8 mouse cellular contexts compared by ENCODE assay signal in genomic region chr9:97110571-97111390, GRCm38 (mm10). TPM values are rescaled to one million over a fixed set of nuclear protein-coding genes. Genes with fewer than 3 reads are reported as not detected.
A peak's percentile ranks its signal among the peaks of the same experiment; 100 is the strongest.
DNase-seq lines count a peak whose midpoint lies in the region; ATAC-seq and TF ChIP-seq lines count a peak whose summit lies in the region.

Slc25a36 (minus strand) TSS chr9:97111157.

- peak; percentile 74; the same call in 1 of the 2 replicates for TF ChIP-seq EP300 in heart, adult 2 months (IDR thresholded peaks at IDR 0.05; ENCODE audit: insufficient read depth, low read depth, low read length)

- TF ChIP-seq CTCF in heart, adult 2 months (IDR thresholded peaks at IDR 0.05), result no peak; the same call in 1 of the 2 replicates

- H3K79me2 ChIP-seq in heart, adult 2 months (replicated peaks; ENCODE audit: control insufficient read depth, insufficient read depth, low read length), result peaks cover 3% of the 10 kb centered on the region

- no peaks in the 10 kb centered on the region for H3K27me3 ChIP-seq in embryonic facial prominence, embryonic 14.5 days (replicated peaks; ENCODE audit: control insufficient read depth, insufficient read depth, low read length)
- no peaks in the 10 kb centered on the region for H3K27me3 ChIP-seq in heart, adult 2 months (ENCODE audit: control insufficient read depth, insufficient read depth, low read length)
- H3K27me3 ChIP-seq in limb, embryonic 13.5 days, result no peaks in the 10 kb centered on the region
- no peaks in the 10 kb centered on the region for H3K27me3 ChIP-seq in midbrain, embryonic 16.5 days (ENCODE audit: control insufficient read depth, insufficient read depth, low read depth, low read length)

- peak within 1 kb of the TSS; percentile 87 for H3K4me3 ChIP-seq in embryonic facial prominence, embryonic 14.5 days (ENCODE audit: low read depth, low read length)
- peak within 1 kb of the TSS; percentile 76 for H3K4me3 ChIP-seq in heart, adult 2 months
- peak within 1 kb of the TSS; percentile 89 for H3K4me3 ChIP-seq in limb, embryonic 13.5 days
- peak within 1 kb of the TSS; percentile 95 for H3K4me3 ChIP-seq in midbrain, embryonic 16.5 days (ENCODE audit: low read depth, low read length)

- peak; percentile 89 for TF ChIP-seq POLR2A in heart, adult 2 months (IDR thresholded peaks at IDR 0.05; ENCODE audit: insufficient read depth, low read depth, low read length)

- peak within 1 kb of the TSS; percentile 66 for H3K4me2 ChIP-seq in embryonic facial prominence, embryonic 14.5 days (ENCODE audit: low read depth, low read length)
- peak within 1 kb of the TSS; percentile 67 for H3K4me2 ChIP-seq in limb, embryonic 13.5 days (replicated peaks)
- peak within 1 kb of the TSS; percentile 72 for H3K4me2 ChIP-seq in midbrain, embryonic 16.5 days (ENCODE audit: low read length)

- no peaks in the 10 kb centered on the region for H3K9me3 ChIP-seq in embryonic facial prominence, embryonic 14.5 days (ENCODE audit: control insufficient read depth, low read length)
- no peaks in the 10 kb centered on the region for H3K9me3 ChIP-seq in limb, embryonic 13.5 days
- no peaks in the 10 kb centered on the region for H3K9me3 ChIP-seq in midbrain, embryonic 16.5 days (replicated peaks; ENCODE audit: control insufficient read depth, low read length, poor library complexity, severe bottlenecking)

- peak within 1 kb of the TSS; percentile 91 for H3K27ac ChIP-seq in embryonic facial prominence, embryonic 14.5 days (replicated peaks; ENCODE audit: low read depth, low read length)
- H3K27ac ChIP-seq in heart, adult 2 months, result peak within 1 kb of the TSS; percentile 92
- H3K27ac ChIP-seq in limb, embryonic 13.5 days, result peak within 1 kb of the TSS; percentile 93
- H3K27ac ChIP-seq in midbrain, embryonic 16.5 days (ENCODE audit: low read length), result peak within 1 kb of the TSS; percentile 85

- H3K4me1 ChIP-seq in embryonic facial prominence, embryonic 14.5 days (ENCODE audit: control insufficient read depth, insufficient read depth, low read length), result peaks cover 16% of the 10 kb centered on the region
- H3K4me1 ChIP-seq in heart, adult 2 months (ENCODE audit: control insufficient read depth, insufficient read depth, low read length), result peaks cover 4% of the 10 kb centered on the region
- H3K4me1 ChIP-seq in limb, embryonic 13.5 days, result peaks cover 25% of the 10 kb centered on the region
- peaks cover 17% of the 10 kb centered on the region for H3K4me1 ChIP-seq in midbrain, embryonic 16.5 days (ENCODE audit: control insufficient read depth, insufficient read depth, low read length)

- intact Hi-C loops in heart, adult 2 months (cut with DNase I), result no loop called here

- DNase-seq in 3T3-L1 (ENCODE audit: low read depth, low spot score), result peak; percentile 94
- peak; percentile 95 to 96 for DNase-seq in adrenal gland, postnatal 4 days (ENCODE audit: low spot score in 2 of 2)
- peak; percentile 99 for DNase-seq in embryonic facial prominence, embryonic 14.5 days (ENCODE audit: low spot score)
- DNase-seq in heart, adult 2 months, result peak; percentile 97 to 98
- peak; percentile 97 to 98 for DNase-seq in kidney, adult 8-10 months
- peak; percentile 86 to 94 for DNase-seq in spleen, postnatal 10 days (ENCODE audit: low spot score in 2 of 2)

- peak; percentile 100 for ATAC-seq in embryonic facial prominence, embryonic 14.5 days (ENCODE audit: low read depth)
- peak; percentile 99 for ATAC-seq in limb, embryonic 13.5 days (ENCODE audit: low FRiP score, low read depth)
- ATAC-seq in midbrain, embryonic 16.5 days, result peak; percentile 99

- peaks cover 6% of the 10 kb centered on the region; the same call in 1 of the 2 replicates for H3K36me3 ChIP-seq in embryonic facial prominence, embryonic 14.5 days (ENCODE audit: control insufficient read depth, insufficient read depth, low read length)
- H3K36me3 ChIP-seq in heart, adult 2 months (ENCODE audit: control insufficient read depth, insufficient read depth, low read length), result peaks cover 8% of the 10 kb centered on the region
- H3K36me3 ChIP-seq in limb, embryonic 13.5 days, result peaks cover 6% of the 10 kb centered on the region; the same call in 1 of the 2 replicates
- H3K36me3 ChIP-seq in midbrain, embryonic 16.5 days (ENCODE audit: control insufficient read depth, insufficient read depth, low read length), result no peaks in the 10 kb centered on the region

- peak within 1 kb of the TSS; percentile 94 for H3K9ac ChIP-seq in embryonic facial prominence, embryonic 14.5 days (ENCODE audit: low read depth, low read length)
- peak within 1 kb of the TSS; percentile 95 for H3K9ac ChIP-seq in heart, adult 2 months (ENCODE audit: low read depth, low read length)
- H3K9ac ChIP-seq in limb, embryonic 13.5 days, result peak within 1 kb of the TSS; percentile 96
- H3K9ac ChIP-seq in midbrain, embryonic 16.5 days (ENCODE audit: low read depth, low read length), result peak within 1 kb of the TSS; percentile 92

- WGBS in embryonic facial prominence, embryonic 14.5 days, result 0% methylated on average over 42 of the region's 91 CpGs
- WGBS in heart, adult 2 months, result under 1% methylated on average over 91 of the region's 91 CpGs
- under 1% methylated on average over 91 of the region's 91 CpGs for WGBS in limb, embryonic 13.5 days
- WGBS in midbrain, embryonic 16.5 days, result under 1% methylated on average over 65 of the region's 91 CpGs

RNA-seq across cellular contexts. Expression of gene Slc25a36, which starts in this region (rescaled TPM):
- 100 to 1,000 TPM; 116 to 123 TPM for total RNA-seq in adrenal gland, postnatal 4 days (2021)
- polyA plus RNA-seq in embryonic facial prominence, embryonic 14.5 days (2014; fragmentation: Nextera tagmentation; extraction: Ambion mirVana), result 72.6 and 100 TPM in 2 replicates
- total RNA-seq in heart, adult 2 months (2021), result 10 to 100 TPM; 34.7 to 35.1 TPM
- 14.1 and 30.9 TPM in 2 replicates for polyA plus RNA-seq in heart, adult 2 months (2012; rRNA removed)
- polyA plus RNA-seq in limb, embryonic 13.5 days (2015; fragmentation: Nextera tagmentation; extraction: Ambion mirVana), result 101 and 103 TPM in 2 replicates
- 69.3 and 79.3 TPM in 2 replicates for polyA plus RNA-seq in midbrain, embryonic 16.5 days (2015; fragmentation: Nextera tagmentation; extraction: Ambion mirVana)

Comparison
In these comparisons a context has a peak if more than half of its experiments do, and no peak if none do; other contexts are left out.
1. Peak in every context shown above with its lines: DNase-seq, ATAC-seq, H3K4me3 ChIP-seq and H3K27ac ChIP-seq.